Mouse (Mus musculus) myocyte (in vitro differentiated cells): ENCODE measurements around the gene Riox1. TPM values are rescaled to one million over a fixed set of nuclear protein-coding genes. Genes with fewer than 3 reads are reported as not detected.

ENCODE experiments used
- H3K27me3 ChIP-seq: one replicate; pipeline ENCODE4 v1.6.1; 2011; ENCODE audit not compliant: control insufficient read depth, insufficient read depth, insufficient read length
- H3K36me3 ChIP-seq: one replicate; pipeline ENCODE4 v1.6.1; 2011; ENCODE audit not compliant: control insufficient read depth, insufficient read depth
- H3K4me2 ChIP-seq: one replicate; pipeline ENCODE4 v1.6.1; 2011; ENCODE audit warnings: low read depth, control low read depth
- H3K4me3 ChIP-seq: one replicate; pipeline ENCODE4 v1.5.1; 2011; ENCODE audit warnings: mild to moderate bottlenecking, control low read depth, moderate library complexity
- H3K79me2 ChIP-seq: one replicate; pipeline ENCODE4 v1.6.1; 2011; ENCODE audit not compliant: control insufficient read depth, insufficient read depth
- H3ac ChIP-seq: one replicate; pipeline ENCODE4 v1.6.1; 2011; ENCODE audit not compliant: control insufficient read depth, insufficient read length
- CEBPB ChIP-seq: IDR thresholded peaks from 2 replicates; pipeline ENCODE4 v1.6.1; 2011; ENCODE audit warnings: mild to moderate bottlenecking, moderate library complexity; ENCODE audit not compliant: poor library complexity, insufficient read depth, severe bottlenecking
- E2F4 ChIP-seq: IDR thresholded peaks from one replicate; pipeline ENCODE4 v1.6.1; 2011; ENCODE audit warnings: mild to moderate bottlenecking, control low read depth, moderate library complexity; ENCODE audit not compliant: insufficient read depth
- MAX ChIP-seq: IDR thresholded peaks from one replicate; pipeline ENCODE4 v1.6.1; 2011; ENCODE audit warnings: low read depth, mild to moderate bottlenecking, control low read depth
- MYOD1 ChIP-seq, 3 experiments: IDR thresholded peaks; one replicate each; pipeline ENCODE4 v1.6.1; 2011; ENCODE audit warnings: control low read depth in 2 of 3, low read depth in 2 of 3, mild to moderate bottlenecking in 2 of 3, moderate library complexity in 1 of 3; ENCODE audit not compliant: insufficient read length in 2 of 3, control insufficient read depth in 1 of 3
- MYOG ChIP-seq, 3 experiments: IDR thresholded peaks; one replicate each; pipeline ENCODE4 v1.6.1; 2011; ENCODE audit warnings: control low read depth in 2 of 3, low read depth in 2 of 3, mild to moderate bottlenecking in 2 of 3; ENCODE audit not compliant: insufficient read length in 2 of 3, control insufficient read depth in 1 of 3, insufficient read depth in 1 of 3
- POLR2A ChIP-seq: IDR thresholded peaks from one replicate; pipeline ENCODE4 v1.6.1; 2011; ENCODE audit warnings: low read depth, mild to moderate bottlenecking, control low read depth, moderate library complexity; ENCODE audit not compliant: insufficient read length
- POLR2AphosphoS2 ChIP-seq: IDR thresholded peaks from one replicate; pipeline ENCODE4 v1.6.1; 2011; ENCODE audit warnings: low read depth, control low read depth; ENCODE audit not compliant: insufficient read length
- REST ChIP-seq: IDR thresholded peaks from one replicate; pipeline ENCODE4 v1.6.1; 2011; ENCODE audit warnings: mild to moderate bottlenecking, control low read depth, moderate library complexity; ENCODE audit not compliant: insufficient read depth, insufficient read length
- SRF ChIP-seq: IDR thresholded peaks from one replicate; pipeline ENCODE4 v1.6.1; 2011; ENCODE audit warnings: low read depth; ENCODE audit not compliant: control insufficient read depth, insufficient read length
- TCF12 ChIP-seq: IDR thresholded peaks from one replicate; pipeline ENCODE4 v1.6.1; 2011; ENCODE audit warnings: mild to moderate bottlenecking, control low read depth; ENCODE audit not compliant: poor library complexity, insufficient read depth, severe bottlenecking
- TCF3 ChIP-seq: IDR thresholded peaks from one replicate; pipeline ENCODE4 v1.6.1; 2011; ENCODE audit warnings: low read depth, control low read depth; ENCODE audit not compliant: insufficient read length
- USF1 ChIP-seq: IDR thresholded peaks from one replicate; pipeline ENCODE4 v1.6.1; 2011; ENCODE audit warnings: low read depth, mild to moderate bottlenecking, control low read depth, moderate library complexity
- polyA plus RNA-seq: library from polyadenylated mRNA; unstranded; fragments of >200 nt; fragmentation: generic; extraction: Trizol; gene quantifications from one replicate; pipeline ENCODE4 v1.2.1, GENCODE M21; 2012; ENCODE audit warnings: missing spikeins

The Riox1 gene
- polyA plus RNA-seq, 1 experiment = 14.2 TPM

DNA sequence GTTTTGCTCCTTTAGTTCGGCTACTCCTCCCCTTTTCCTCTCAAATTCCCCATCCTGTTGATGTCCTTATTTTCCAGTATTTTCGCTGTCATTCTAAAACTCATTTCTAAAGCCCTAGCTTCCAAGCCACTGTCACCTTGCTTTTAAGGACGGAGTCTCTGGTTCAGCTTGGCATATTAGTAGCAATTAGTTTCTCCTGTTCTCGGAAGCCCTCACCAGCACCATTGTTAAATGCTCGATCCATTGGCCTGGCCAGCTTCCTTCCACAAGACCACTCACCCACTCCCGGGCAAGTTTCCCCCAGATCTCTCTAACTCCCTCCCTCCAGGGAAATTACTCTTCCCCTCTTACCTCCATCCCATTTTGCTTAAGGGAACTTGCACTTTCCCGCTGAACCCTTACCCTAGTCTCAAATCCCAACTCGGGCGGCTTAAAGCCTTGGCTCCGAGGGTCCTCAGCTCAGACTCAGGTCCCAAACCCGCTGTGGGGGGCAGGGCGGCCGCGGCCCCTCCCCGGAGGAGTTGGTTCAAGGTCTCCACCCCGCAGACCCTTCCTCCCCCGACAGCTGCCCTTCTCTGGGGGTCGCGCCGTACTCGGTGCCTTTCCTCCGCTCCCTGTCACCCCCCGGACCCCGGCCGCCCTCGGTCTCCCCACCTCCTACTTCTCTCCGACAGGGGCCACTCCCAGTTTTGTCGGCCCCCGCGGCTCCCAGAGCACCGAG, 29.5 kb upstream of the Riox1 start:
- Histone ChIP-seq H3ac (peak overlapping the region; percentile 60), H3K27me3 (no peaks in the 10 kb centered on the region), H3K79me2 (peaks cover 12% of the 10 kb centered on the region), H3K36me3 (no peaks in the 10 kb centered on the region), H3K4me3 (peak overlapping the region; percentile 35), H3K4me2 (peak overlapping the region; percentile 85)
- TF ChIP-seq MYOD1 (IDR thresholded peaks at IDR 0.05; ENCODE audit: control insufficient read depth in 1 of 3, insufficient read length in 2 of 3, low read depth in 2 of 3) (peak in 1 of 3 experiments; percentile 2), POLR2AphosphoS2 (no peak)

DNA sequence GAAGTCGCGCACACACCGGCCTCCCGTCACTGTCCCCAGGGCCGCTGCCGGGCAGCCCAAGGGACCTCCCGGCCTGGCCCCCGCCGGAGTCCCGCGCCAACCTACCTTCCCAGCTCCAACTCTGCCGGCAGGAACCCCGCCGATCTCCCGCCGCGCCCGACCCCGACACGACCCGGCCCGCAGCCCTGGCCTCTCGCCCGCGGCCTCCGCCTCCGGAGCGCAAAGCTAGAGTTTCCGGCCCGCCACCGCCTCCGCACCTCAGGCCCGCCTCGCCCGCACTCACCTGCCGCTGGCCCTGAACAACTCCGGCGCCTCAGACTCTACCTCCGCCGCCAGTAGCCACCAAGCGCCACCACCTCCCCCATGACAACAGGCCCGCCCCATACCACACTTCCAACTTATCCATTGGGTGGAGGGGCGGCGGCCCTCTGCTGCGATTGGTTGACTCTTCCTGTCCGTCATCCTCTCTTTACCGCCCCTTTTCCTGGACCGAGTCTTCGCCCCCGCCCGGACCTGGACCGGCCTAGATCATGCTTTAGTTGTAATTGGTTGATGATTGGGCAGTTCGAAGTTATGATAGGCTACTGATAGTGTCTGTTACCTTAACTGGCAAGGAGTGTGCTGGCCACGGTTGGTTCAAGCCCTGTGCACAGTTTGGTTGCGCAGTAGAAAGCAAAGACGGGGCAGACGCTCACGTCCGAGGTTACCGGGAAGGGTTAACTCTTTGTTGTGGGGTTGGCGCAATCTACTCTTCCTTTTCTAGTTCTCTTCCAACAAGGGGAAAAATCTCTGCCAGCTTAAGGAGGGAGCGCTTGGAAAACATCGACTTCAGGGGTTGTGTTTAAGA, 28.6 kb upstream of the Riox1 start, which contains the start of gene Numb:
Numb (minus strand) TSS at position 400 of the 847 bp plus-strand sequence.
- no peaks in the 10 kb centered on the region for H3K36me3 ChIP-seq
- peak within 1 kb of the TSS; percentile 35 for H3K4me3 ChIP-seq

DNA sequence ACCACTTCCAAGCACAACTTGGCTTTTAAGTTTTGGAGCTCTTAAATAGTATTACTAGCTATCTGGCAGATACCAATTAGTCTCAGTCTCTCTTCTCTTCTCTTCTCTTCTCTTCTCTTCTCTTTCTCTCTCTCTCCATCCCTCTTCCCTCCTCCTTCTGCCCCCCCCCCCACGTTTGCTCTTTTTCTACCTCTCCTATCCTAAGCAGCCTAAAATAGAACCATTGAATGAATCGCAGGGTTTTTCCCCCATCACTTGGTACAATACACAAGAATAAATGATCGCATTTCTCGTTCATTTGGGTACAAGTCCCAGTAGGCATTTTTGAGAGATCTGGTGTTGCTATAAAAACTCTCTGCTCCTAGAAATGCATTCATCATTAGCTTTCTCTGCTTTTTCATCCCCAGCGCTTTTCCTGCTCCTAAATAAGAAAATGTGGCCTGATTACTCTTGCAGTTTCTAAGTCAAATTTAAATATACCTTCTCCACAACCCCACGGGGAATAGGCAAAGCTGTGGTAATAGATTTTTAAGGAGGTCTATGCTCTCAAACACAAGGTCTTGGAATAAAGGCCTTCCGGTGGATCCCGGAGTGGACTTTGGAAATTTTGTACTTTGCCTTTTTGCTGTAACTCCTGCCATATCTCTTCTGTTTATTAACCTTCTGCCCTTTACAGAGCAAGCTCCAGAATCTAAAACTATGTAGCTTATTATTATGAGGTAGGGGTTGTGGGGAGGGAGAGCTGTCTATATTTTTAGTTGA, 27.5 kb upstream of the Riox1 start:
- Histone ChIP-seq H3K79me2 (peaks cover 12% of the 10 kb centered on the region), H3K36me3 (no peaks in the 10 kb centered on the region), H3K4me3 (peak overlapping the region; percentile 35), H3K4me2 (peak overlapping the region; percentile 89), H3ac (no peak overlapping the region), H3K27me3 (no peaks in the 10 kb centered on the region)
- no peak for TF ChIP-seq TCF3
- no peak for TF ChIP-seq POLR2A
- no peak for TF ChIP-seq E2F4
- no peak for TF ChIP-seq MAX
- no peak for TF ChIP-seq TCF12
- TF ChIP-seq USF1 = no peak
- no peak for TF ChIP-seq CEBPB
- no peak for TF ChIP-seq REST
- TF ChIP-seq MYOD1 (IDR thresholded peaks at IDR 0.05; ENCODE audit: control insufficient read depth in 1 of 3, insufficient read length in 2 of 3, low read depth in 2 of 3) = no peak
- no peak for TF ChIP-seq MYOG (IDR thresholded peaks at IDR 0.05; ENCODE audit: control insufficient read depth in 1 of 3, insufficient read depth in 1 of 3, insufficient read length in 2 of 3, low read depth in 2 of 3)
- no peak for TF ChIP-seq POLR2AphosphoS2
- TF ChIP-seq SRF = no peak

More for the DNA sequence above, 28.6 kb upstream of the Riox1 start, which contains the start of gene Numb:
- TF ChIP-seq MYOG (IDR thresholded peaks at IDR 0.05; ENCODE audit: control insufficient read depth in 1 of 3, insufficient read depth in 1 of 3, insufficient read length in 2 of 3, low read depth in 2 of 3) = peak in 1 of 3 experiments; percentile 6
- peak; percentile 89 for TF ChIP-seq POLR2AphosphoS2
- TF ChIP-seq POLR2A = peak; percentile 82
- peak; percentile 34 for TF ChIP-seq TCF3
- TF ChIP-seq CEBPB = 0 out of 2 replicates have a peak, but pooled peaks have one; percentile 9
- no peak for TF ChIP-seq REST
- no peak for TF ChIP-seq MYOD1 (IDR thresholded peaks at IDR 0.05; ENCODE audit: control insufficient read depth in 1 of 3, insufficient read length in 2 of 3, low read depth in 2 of 3)
- TF ChIP-seq USF1 = no peak
- TF ChIP-seq SRF = peak; percentile 82
- no peak for TF ChIP-seq MAX
- Histone ChIP-seq H3K79me2 (peaks cover 12% of the 10 kb centered on the region), H3K27me3 (no peaks in the 10 kb centered on the region), H3K4me2 (peak within 1 kb of the TSS; percentile 89), H3ac (peak within 1 kb of the TSS; percentile 60)

DNA sequence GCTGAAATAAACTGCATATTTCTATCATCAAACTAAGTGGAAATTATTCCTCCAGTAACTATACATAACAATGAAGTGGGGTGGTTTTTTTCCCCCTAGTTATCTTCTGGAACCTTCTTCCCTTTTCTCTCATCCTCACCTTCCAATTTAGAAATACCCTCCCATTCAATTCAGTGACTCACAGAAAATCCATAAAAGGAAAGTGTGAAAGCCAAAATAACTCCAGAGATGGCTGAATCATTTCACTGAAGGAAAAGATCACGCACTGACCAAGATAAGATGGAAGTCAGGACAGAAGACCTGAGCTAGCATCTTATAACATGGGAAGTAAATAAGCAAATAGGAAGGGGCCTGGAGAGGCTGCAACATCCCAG, 26.9 kb upstream of the Riox1 start:
- TF ChIP-seq USF1 = no peak
- no peak for TF ChIP-seq POLR2AphosphoS2
- no peak for TF ChIP-seq CEBPB
- no peak for TF ChIP-seq SRF
- TF ChIP-seq TCF3 = no peak
- TF ChIP-seq MYOG (IDR thresholded peaks at IDR 0.05; ENCODE audit: control insufficient read depth in 1 of 3, insufficient read depth in 1 of 3, insufficient read length in 2 of 3, low read depth in 2 of 3) = no peak
- no peak for TF ChIP-seq MYOD1 (IDR thresholded peaks at IDR 0.05; ENCODE audit: control insufficient read depth in 1 of 3, insufficient read length in 2 of 3, low read depth in 2 of 3)
- no peak for TF ChIP-seq REST
- TF ChIP-seq MAX = no peak
- TF ChIP-seq POLR2A = no peak
- TF ChIP-seq E2F4 = no peak
- TF ChIP-seq TCF12 = no peak
- H3K36me3 ChIP-seq = no peaks in the 10 kb centered on the region
- H3K79me2 ChIP-seq = peaks cover 12% of the 10 kb centered on the region
- H3ac ChIP-seq = no peak overlapping the region
- H3K4me2 ChIP-seq = peak overlapping the region; percentile 89
- H3K27me3 ChIP-seq = no peaks in the 10 kb centered on the region
- H3K4me3 ChIP-seq = no peak overlapping the region
